Mouse (Mus musculus): ENCODE results near the gene Mettl2. TPM values are rescaled to one million over a fixed set of nuclear protein-coding genes. Genes with fewer than 3 reads are reported as not detected.
"Not testable (repeated sequence)": the region's sequence is repeated elsewhere in the genome, so short reads cannot be mapped to it uniquely, and the experiment has no call there.

Mettl2 gene
- total RNA-seq (2015) (6.7 and 10.0 TPM in 2 replicates), total RNA-seq (2017) (12.1 and 13.3 TPM in 2 replicates)

DNA sequence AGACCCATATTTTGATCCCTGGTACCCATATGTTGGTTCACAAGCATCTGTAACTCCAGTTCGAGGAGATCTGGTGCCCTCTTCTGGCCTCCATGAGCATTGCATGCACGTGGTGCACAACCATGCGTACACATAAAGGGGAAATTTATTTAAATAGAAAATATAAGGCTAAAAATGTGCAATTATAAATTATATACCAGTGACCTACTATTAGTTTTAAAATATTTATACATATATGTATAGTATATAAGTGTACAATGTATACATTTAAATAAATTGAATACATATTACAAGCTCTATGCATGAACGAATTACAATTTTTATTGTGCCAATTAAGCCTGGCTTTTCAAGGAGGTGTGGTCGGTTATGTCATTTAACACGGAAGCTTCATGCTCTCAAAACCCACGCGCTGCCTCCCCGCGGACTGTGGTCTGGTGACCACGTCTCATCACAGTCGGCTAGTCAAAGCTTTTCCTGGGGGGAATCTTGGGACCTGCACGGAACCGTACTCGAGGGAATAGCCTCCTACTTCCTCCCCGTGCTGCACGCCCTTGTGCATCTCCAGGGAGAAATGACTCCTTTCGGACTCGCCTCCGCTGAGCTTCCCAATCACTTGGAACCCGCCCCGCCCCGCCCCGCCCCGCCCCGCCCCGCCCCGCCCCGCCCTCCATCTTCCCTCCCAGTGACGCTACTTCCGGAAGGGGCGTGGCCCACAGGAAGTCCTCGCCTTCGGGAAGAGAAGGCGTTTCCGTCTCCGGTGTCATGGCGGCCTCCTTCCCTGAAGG is at the start of gene Mettl2:
Mettl2 (plus strand) TSS at position 691 of the 785 bp plus-strand sequence.
- ATAC-seq (ENCODE audit: poor library complexity, severe bottlenecking), result peak; percentile 91

DNA sequence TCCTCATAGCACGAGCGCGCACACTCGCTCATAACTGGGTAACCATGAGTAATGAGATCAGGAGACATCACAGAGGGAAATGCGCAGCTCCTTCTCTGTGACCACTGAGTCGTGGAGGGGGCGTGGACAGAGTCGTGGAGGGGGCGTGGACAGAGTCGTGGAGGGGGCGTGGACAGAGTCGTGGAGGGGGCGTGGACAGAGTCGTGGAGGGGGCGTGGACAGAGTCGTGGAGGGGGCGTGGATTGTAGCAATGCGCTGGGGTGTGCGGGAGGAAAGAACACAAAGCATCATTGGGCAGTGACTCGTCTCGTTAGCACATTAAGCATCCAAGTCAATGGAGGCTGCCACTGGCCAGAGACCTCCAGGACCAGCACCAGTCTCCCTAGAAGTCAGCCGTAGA is 13.8 kb upstream of the Mettl2 start:
- not testable (repeated sequence) for ATAC-seq (ENCODE audit: poor library complexity, severe bottlenecking)

DNA sequence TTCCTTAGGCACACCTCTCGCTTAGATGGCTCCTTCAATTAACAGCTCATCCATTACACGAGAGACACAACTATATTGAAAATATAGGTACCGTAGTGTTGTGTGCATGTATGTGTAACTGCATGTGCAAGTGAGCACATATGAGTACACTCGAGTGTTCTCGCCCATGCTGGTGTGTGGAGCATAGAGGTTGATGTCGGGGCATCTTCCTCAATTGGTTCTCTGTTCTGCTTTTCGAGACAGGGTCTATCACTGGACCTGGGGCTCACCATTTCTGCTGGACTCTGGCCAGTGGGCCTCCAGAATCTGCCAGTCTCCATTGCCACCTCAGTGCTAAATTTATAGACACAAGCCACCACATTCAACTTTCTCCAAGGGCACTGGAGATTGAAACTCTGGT is 8.4 kb upstream of the Mettl2 start:
- peak; percentile 57 for ATAC-seq (ENCODE audit: poor library complexity, severe bottlenecking)

DNA sequence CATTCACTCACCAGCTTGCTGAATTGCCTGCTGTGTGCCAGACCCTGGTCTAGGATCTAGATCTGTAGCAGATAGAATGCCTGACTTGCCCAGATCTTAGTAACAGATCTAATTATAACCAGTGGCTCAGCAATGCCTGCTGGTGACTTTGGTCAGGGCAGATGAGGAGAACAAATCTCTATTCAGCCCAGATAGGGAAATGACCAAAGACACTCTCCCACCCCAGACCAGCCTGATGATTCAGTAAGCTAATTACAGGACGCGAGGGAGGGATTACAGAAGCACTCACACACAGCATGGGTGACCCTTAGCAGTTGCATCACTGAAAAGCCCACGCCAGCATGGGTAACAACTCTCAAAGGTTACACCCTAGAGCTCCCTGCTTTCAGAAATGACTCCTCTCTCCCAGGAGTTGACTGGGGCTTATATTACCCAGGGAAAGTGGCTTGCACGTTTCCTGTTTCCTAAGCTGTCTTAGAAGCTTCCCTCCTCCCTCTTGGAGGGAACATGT is 5.6 kb upstream of the Mettl2 start:
- no peak for ATAC-seq (ENCODE audit: poor library complexity, severe bottlenecking)

DNA sequence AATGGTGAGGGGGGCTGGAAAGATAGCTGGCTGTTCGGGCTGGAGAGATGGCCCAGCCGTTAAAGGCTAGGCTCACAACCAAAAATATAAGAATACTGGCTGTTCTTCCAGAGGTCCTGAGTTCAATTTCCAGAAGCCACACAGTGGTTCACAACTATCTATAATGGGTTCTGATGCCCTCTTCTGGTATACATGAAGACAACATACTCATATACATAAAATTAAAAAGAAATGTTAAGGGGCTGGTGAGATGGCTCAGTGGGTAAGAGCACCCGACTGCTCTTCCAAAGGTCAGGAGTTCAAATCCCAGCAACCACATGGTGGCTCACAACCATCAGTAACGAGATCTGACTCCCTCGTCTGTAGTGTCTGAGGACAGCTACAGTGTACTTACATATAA is 4.4 kb upstream of the Mettl2 start:
- ATAC-seq (ENCODE audit: poor library complexity, severe bottlenecking), result not testable (repeated sequence)

DNA sequence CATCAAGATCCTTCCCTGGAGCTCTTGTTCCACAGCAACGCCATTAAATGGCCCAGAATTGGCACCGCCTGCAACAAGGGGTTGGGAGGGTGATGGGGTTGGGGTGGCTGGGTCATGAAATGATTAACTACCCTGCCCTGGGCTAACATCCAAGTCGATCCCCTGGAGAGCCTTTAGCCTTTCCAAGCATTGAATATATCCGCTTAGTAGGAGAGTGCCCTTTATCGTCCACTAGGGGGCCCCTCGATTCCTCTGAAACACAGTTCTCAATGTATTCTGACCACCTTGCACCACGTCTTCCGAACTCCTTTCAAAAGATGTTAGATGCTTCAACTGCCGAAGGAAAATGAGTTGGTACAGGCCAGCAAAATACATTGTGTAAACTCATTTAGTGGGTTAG is 2.2 kb upstream of the Mettl2 start:
- peak; percentile 46; the same call in 1 of the 2 replicates for ATAC-seq (ENCODE audit: poor library complexity, severe bottlenecking)

DNA sequence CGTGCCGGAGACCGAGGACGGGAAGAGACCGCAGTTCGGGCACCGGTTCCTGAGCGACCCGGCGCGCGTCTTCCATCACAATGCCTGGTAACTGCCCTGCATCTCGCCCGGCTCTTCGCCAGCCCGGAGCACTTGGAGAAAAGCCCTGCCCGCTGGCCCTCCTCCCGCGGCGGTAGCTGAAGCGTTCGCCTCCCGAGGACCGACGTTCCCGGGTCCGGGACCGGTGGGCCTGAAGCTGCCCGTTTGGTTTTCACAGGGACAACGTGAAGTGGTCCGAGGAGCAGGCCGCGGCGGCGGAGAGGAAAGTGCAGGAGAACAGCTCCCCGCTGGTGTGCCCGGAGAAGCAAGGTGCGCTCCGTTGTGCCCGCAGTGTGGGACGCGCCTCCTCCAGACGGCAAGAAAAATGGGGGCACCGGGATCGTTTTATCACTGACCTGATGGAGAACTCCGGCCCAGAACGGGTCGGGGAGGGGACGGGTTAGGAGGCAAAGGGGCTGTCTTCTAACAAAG is 350 bp downstream of the Mettl2 start:
- ATAC-seq (ENCODE audit: poor library complexity, severe bottlenecking), result peak; percentile 15

DNA sequence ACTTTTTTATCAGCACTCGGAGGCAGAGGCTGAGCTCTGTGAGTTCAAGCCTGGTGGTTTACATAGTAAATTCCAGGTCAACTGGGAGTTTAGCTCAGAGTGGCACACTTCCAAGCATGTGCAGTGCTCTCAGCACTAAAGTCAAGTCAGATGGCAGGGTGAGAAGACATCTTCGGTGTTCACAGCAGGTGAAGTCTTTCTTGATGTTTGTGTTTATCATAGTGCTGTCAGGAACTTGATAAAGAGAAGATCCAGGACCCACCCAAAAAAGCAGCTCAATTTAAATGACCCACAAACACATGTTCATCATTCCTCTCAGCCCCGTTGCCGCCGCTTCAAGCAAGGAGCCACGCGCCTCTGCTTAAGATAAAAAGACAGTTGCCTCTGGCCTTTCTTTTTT is 9.5 kb downstream of the Mettl2 start:
- ATAC-seq (ENCODE audit: poor library complexity, severe bottlenecking), result no peak

DNA sequence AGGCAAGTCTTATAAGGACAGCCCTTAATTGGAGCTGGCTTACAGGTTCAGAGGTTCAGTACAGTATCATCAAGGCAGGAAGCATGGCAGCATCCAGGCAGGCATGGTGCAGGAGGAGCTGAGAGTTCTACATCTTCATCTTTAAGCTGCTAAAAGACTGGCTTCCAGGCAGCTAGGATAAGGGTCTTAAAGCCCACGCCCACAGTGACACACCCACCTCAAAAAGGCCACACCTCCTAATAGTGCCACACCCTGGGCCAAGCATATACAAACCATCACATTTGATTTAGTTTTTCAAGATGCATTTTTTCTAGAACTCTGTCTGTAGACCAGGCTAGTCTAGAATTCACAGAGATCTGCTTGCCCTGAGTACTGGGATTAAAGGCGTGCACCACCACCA is 11.0 kb downstream of the Mettl2 start:
- not testable (repeated sequence) for ATAC-seq (ENCODE audit: poor library complexity, severe bottlenecking)

DNA sequence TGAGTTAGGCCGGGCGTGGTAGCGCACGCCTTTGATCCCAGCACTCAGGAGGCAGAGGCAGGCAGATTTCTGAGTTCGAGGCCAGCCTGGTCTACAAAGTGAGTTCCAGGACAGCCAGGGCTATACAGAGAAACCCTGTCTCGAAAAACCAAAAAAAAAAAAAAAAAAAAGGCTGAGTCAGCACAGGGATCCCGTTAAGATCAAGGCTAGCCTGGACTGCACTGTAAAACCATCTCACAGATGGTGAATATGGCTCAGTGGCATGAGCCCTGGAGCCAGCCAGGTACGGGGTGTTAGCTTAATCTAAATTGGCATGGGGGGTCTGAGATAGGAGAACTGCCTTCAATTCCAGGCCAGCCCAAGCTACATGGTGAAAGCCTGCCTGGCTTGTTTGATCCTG is 14.3 kb downstream of the Mettl2 start:
- not testable (repeated sequence) for ATAC-seq (ENCODE audit: poor library complexity, severe bottlenecking)

DNA sequence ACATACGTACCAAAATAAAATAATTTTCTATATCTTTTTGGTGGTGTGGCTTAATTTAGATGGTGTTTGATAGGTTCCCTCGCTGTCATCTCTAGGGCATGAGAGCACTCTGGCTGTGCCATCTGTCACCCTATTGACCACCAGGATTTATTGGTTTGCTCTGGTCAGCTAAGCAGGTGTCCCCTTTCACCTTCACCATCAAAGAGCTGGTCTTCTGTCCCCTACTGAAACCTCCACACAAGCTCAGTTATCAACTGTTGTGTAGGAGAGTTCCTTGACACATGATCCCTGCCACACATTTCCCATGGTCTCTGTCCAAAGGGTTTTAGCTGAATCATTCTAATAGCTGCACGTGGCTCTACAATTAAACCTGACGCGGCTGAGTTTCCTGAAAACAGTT is 14.9 kb downstream of the Mettl2 start:
- no peak for ATAC-seq (ENCODE audit: poor library complexity, severe bottlenecking)

DNA sequence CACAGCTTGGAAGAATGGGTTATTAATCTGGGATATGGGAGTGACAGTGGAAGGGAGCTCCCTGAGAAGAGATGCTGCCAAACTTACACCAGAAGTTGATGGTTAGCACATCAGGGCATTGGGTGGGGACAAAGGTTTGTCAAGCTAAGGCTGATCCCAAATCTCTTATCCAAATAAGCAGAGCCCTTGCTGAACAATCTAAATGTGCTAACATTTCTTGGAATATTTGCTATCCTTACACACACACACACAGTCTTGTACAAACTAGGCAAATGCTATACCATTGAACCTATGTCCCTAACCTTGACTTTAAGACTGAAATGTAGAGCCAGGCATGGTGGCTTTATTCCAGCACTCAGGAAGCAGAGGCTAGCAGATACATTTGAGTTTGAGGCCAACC is 17.3 kb downstream of the Mettl2 start:
- ATAC-seq (ENCODE audit: poor library complexity, severe bottlenecking), result no peak

DNA sequence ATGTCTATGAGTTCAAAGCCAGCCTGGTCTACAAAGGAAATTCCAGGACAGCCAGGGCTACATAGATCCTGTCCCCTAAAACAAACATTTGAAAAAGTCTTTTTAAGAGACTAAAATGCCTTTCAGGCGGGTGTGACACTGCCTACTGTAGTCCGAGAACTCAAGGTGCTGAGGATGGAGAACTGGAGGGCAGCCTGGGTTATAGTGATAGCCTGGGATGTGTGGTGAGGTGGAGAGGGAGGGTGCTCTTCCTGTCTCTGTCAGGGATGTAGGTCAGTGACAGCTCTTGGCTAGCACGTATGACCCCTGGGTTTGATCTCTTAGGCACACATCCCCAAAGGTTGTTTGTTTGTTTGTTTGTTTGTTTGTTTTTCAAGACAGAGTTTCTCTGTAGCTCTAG is 17.9 kb downstream of the Mettl2 start:
- ATAC-seq (ENCODE audit: poor library complexity, severe bottlenecking), result no peak

DNA sequence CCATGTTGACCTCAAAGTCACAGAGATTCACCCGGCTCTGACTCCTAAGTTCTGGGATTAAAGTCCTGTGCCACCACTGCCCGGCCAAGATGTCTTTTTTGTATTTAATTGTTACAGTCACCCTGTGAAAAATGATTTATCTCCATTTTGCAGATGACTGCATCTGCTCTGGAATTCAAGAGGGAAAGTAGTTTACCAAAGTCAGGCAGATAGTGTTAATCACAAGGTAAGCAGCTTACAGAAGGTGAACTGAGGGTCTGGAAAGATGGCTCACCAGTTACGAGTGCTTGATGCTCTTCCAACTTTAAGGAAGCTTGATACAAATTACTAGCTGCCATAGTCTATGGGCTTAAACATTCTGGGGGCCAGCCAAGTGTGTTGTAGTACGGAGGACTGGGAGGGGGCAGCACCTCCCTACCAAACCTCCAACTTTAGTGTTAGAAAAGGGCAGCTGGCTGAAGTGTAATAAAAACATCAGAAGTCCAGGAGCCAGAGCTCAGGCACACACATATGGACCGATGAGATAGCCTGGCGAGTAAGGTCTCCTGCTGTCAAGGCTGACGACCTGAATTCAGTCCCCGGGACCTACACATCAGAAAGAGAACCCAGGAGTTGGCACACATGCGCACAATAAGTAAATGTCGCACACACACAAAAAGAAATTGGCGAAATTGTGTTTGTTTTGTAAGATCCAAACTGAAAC is 18.4 kb downstream of the Mettl2 start:
- ATAC-seq (ENCODE audit: poor library complexity, severe bottlenecking), result no peak

DNA sequence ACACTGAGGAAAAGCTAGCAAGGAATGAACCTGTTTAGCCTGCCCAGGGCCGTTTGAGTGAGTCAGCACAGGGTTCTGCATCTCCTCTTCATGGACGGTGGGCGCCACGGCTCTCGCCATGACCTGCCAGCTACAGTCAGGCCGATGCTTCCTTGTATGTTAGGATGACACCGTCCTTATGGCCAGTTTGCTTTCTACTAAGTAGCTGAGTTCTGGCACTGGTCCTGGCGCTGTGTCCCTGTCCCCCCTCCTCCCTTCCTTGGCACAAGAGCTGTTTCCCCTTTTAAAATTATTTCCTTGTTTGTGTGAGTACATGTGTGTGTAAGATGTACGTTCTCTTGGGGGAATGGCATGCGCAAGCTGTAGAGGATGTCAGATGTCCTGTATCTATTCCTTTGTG is 19.0 kb downstream of the Mettl2 start:
- ATAC-seq (ENCODE audit: poor library complexity, severe bottlenecking), result no peak

DNA sequence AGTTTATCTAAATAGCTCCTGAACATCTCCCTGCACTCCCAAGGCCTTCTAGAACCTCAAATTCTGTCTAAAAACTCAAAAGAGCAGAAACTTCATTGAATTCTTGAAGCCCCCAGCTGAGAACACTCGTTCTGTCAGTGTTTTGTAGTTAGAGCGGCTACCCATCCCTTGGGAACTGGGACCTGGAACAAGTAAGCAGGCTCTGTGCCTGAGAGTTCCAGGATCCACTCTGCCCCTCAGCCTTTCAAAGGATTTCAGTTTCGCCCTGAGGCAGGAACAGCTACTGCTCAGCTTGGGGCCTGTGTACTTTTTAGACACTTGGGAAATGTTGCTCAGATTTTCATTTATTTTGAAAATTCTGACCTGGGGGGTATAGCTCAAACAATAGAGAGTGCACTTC is 20.4 kb downstream of the Mettl2 start, which contains the start of gene Gm10842:
Gm10842 (plus strand) TSS at position 301 of the 400 bp plus-strand sequence.
- no peak for ATAC-seq (ENCODE audit: poor library complexity, severe bottlenecking)

DNA sequence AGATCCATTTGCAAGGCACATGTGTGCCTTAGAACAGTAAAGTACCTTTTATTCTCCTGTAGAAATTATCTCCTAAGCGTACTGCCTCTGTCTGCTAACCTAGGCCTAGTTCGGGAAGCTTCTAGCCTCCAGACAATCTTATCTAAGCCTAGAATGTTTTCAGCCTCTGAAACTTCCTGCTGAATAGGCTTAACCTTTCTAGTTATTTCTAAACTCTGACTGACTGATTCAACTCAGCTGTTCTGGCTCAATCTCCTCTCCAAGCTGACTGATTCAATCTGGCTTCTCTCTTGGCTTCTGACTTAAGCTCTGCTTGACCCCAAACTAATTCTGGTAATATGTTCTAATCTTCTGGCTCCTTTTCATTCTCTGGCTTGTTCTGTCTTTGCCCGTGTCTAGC is 23.1 kb downstream of the Mettl2 start:
- no peak for ATAC-seq (ENCODE audit: poor library complexity, severe bottlenecking)

DNA sequence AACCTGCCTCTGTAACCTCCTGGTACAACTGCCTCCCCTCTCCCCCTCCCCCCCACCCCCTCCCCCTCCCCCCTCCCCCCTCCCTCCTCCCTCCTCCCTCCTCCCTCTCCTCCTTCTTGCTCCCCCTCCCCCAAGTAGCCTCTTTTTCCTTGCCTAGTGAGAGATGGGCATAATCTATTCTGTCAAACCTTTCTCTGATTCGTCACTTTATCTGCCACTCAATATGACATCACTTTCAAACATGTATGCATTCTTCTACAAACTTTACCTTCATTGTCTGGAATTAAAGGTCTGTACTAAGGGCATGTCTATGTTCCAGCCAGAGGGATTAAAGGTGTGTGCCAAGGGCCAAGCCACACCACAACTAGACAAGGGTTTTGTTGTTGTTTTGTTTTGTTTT is 23.5 kb downstream of the Mettl2 start:
- ATAC-seq (ENCODE audit: poor library complexity, severe bottlenecking), result no peak

DNA sequence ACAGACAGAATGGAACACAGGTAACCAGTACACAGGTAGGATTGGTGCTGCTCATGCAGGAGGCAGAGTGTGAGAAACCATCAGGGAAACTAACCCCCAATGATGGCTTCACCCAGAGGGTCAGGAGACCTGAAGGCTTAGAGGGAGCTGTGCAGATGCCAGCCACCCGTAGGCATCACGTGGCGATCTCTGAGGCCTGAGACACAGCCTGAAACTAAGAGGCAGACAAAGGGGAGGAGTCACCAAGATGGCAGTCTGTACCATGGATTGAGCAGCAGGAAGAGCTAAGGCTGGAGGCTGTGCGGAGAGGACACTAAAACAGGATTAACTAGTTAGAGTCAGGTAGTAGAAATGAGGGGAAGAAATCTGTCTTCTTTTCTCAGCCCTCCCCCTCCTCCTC is 24.5 kb downstream of the Mettl2 start:
- ATAC-seq (ENCODE audit: poor library complexity, severe bottlenecking), result no peak

DNA sequence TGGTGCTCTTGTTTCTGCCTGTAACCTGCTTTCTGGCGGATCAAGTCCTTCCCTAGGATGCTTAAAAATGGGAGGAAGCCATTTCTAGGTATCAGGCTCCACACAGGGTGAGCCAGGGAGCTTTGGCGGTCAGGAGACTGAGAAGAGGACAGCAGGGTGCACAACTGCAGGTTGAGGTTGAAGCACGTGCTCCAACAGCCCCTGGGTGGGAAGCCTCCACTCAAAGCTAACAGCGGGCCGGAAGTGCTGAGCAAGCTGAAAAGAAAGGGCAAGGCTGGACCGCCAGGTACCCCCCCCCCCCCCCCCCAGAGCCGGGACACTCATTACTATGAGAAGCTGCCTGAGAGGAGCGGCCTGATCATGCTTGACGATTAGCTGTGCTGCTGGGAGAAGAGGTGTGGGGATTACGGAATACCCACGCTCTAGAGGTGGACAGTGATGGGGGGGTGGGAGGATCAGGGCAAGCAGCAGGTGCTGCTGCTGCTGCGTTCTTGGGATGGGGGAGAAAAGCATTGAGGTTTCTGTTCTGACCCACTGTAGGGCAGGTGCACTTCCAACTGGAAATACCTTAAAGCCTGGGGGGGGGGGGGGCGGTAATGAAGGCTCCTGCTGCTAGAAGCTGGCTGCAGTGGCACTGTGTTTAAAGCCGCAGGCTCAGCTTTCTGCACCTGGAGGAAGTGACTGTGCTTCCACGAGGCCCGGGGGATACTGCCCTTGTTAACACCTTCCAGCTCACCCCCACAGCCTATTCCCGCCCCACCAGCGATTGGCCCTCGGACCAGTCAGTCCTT is 25.2 kb downstream of the Mettl2 start:
- ATAC-seq (ENCODE audit: poor library complexity, severe bottlenecking), result no peak

DNA sequence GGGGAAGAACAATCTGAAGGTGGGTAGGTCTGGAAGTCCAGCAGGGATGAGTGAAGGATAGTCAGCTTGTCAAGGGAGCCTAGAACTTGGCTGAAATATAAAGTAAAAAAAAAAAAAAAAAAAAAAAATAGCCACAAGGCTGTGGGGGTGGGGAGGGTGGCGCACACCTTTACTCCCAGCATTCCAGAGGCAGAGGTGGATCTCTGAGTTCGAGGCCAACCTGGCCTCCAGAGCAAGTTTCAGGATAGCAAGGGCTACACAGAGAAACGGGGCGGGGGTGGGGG is 25.7 kb downstream of the Mettl2 start:
- ATAC-seq (ENCODE audit: poor library complexity, severe bottlenecking), result no peak

Data from megakaryocyte, adult 5-6 weeks (primary cell).